Mouse (Mus musculus): Measurements from ENCODE around the gene Pdhb.

DNA sequence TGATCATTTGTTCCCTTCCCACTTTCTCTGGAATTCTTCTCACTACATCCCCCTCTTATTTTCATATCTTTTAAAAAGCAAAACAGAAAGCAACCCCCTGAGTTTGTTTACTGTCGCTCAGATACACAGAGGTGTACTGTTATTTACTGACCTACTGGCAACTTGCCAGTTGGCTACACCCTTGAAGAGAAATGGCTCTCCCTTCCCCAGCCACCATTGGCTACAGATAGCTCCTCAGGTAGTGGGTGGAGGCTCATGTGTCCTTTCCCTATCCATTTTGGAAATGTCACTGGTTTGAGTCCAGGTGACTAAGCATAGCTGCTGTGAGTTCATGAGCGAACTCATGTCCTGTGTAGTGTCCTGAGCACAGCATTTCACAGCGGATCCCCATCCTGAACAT lies 28.9 kb upstream of the Pdhb start:
- no peak for TF ChIP-seq CTCF (IDR thresholded peaks at IDR 0.05; ENCODE audit: control insufficient read depth, insufficient read depth, insufficient read length)
- TF ChIP-seq MAX (IDR thresholded peaks at IDR 0.05), result no peak
- TF ChIP-seq MYOG (IDR thresholded peaks at IDR 0.05; ENCODE audit: control insufficient read depth, extremely low read depth, insufficient read length), result no peak

Measured in C2C12 (cell line).